Mouse (Mus musculus): ENCODE results near the gene Gtpbp3. TPM values are rescaled to one million over a fixed set of nuclear protein-coding genes. Genes with fewer than 3 reads are reported as not detected.

Gene Gtpbp3
- polyA plus RNA-seq, 2 experiments = 1.3 to 9.2 TPM

GRCm38 (mm10) chr8:71485142-71486135 lies 2.5 kb upstream of the Gtpbp3 start, which contains the start of gene Ano8:
TSS of gene Ano8 (minus strand) at chr8:71485963.
- ATAC-seq (ENCODE audit: insufficient read depth) = peak; percentile 6; the same call in 1 of the 2 replicates

DNA sequence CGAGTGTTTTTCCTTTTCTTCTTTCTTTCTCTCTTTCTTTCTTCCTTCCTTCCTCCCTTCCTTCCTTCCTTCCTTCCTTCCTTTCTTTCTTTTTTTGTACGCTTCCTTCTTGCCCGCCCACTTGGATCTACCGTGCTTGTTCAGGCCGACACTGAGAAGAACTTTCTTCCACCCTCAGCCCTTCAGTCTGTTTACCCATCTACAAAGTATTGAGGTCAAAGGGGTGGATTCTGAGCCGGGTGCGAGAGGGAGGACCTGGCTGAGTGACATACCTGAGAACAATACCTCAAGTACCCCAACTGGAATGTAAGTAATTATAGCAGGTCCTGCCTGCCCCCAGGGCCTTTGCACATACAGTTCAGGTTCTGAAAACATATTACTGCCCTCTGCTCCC lies 1.8 kb upstream of the Gtpbp3 start:
- TF ChIP-seq CTCF (IDR thresholded peaks at IDR 0.05; ENCODE audit: low read depth) (no peak), EP300 (IDR thresholded peaks at IDR 0.05; ENCODE audit: low read depth) (no peak)
- Histone ChIP-seq H3K9ac (replicated peaks) (no peak overlapping the region), H3K36me3 (replicated peaks; ENCODE audit: control insufficient read depth, insufficient read depth, low read depth) (no peaks in the 10 kb centered on the region), H3K27ac (no peak overlapping the region), H3K4me3 (ENCODE audit: insufficient read depth in 1 of 2, low read depth in 2 of 2, low read length in 2 of 2) (no peak overlapping the region), H3K27me3 (ENCODE audit: control insufficient read depth, insufficient read depth, low read length) (no peaks in the 10 kb centered on the region), H3K4me2 (ENCODE audit: low read depth) (peak overlapping the region; percentile 67), H3K4me1 (replicated peaks; ENCODE audit: control insufficient read depth in 2 of 2, insufficient read depth in 2 of 2, low read length in 1 of 2) (peaks cover 4 to 7% of the 10 kb centered on the region in 2 experiments; a peak in 3 of 4 replicates), H3K9me3 (ENCODE audit: control insufficient read depth, low read length) (no peaks in the 10 kb centered on the region)
- WGBS (ENCODE audit: insufficient replicate concordance) = 23% methylated on average over 7 of the region's 7 CpGs
- no peak for ATAC-seq (ENCODE audit: insufficient read depth)
- no peak for DNase-seq (ENCODE audit: low read depth in 3 of 3, low spot score in 3 of 3)

More at GRCm38 (mm10) chr8:71485142-71486135, 2.5 kb upstream of the Gtpbp3 start, which contains the start of gene Ano8:
- no peak for TF ChIP-seq CTCF (IDR thresholded peaks at IDR 0.05; ENCODE audit: low read depth)
- no peak for DNase-seq (ENCODE audit: low read depth in 3 of 3, low spot score in 3 of 3)
- peaks cover 4 to 7% of the 10 kb centered on the region in 2 experiments; a peak in 3 of 4 replicates for H3K4me1 ChIP-seq (replicated peaks; ENCODE audit: control insufficient read depth in 2 of 2, insufficient read depth in 2 of 2, low read length in 1 of 2)
- H3K27me3 ChIP-seq (ENCODE audit: control insufficient read depth, insufficient read depth, low read length) = no peaks in the 10 kb centered on the region
- no peak within 1 kb of the TSS for H3K9ac ChIP-seq (replicated peaks)
- peak within 1 kb of the TSS; percentile 67 for H3K4me2 ChIP-seq (ENCODE audit: low read depth)
- H3K9me3 ChIP-seq (ENCODE audit: control insufficient read depth, low read length) = no peaks in the 10 kb centered on the region
- no peak within 1 kb of the TSS for H3K27ac ChIP-seq
- 4% methylated on average over 58 of the region's 58 CpGs for WGBS (ENCODE audit: insufficient replicate concordance)
- H3K36me3 ChIP-seq (replicated peaks; ENCODE audit: control insufficient read depth, insufficient read depth, low read depth) = no peaks in the 10 kb centered on the region
- peak within 1 kb of the TSS; percentile 50 to 54 for H3K4me3 ChIP-seq (ENCODE audit: insufficient read depth in 1 of 2, low read depth in 2 of 2, low read length in 2 of 2)

DNA sequence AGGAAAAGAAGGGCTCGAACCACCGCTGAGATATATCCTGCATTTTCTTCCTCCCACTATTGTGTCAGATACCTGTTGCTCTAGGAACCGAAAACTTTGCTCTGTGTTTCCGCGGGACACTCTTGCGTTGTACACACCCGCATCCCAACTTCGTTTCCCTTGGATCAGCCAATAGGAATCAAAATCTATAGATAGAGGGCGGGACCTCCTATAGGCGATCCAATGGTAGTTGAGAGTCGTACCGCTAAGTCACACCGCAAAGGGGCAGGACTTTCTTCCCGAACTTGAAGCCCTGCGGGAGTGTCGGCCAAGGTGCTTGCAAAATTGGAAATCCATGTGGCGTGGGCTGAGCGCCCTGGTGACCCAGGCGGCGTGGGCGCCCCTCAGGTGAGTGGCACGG lies 551 bp downstream of the Gtpbp3 start:
- Histone ChIP-seq H3K36me3 (replicated peaks; ENCODE audit: control insufficient read depth, insufficient read depth, low read depth) (no peaks in the 10 kb centered on the region), H3K27ac (peak overlapping the region; percentile 41), H3K27me3 (ENCODE audit: control insufficient read depth, insufficient read depth, low read length) (no peaks in the 10 kb centered on the region), H3K9me3 (ENCODE audit: control insufficient read depth, low read length) (no peaks in the 10 kb centered on the region), H3K4me1 (replicated peaks; ENCODE audit: control insufficient read depth in 2 of 2, insufficient read depth in 2 of 2, low read length in 1 of 2) (peaks cover 4 to 7% of the 10 kb centered on the region in 2 experiments; a peak in 3 of 4 replicates), H3K4me3 (ENCODE audit: insufficient read depth in 1 of 2, low read depth in 2 of 2, low read length in 2 of 2) (peak overlapping the region; percentile 79 to 84), H3K9ac (replicated peaks) (peak overlapping the region; percentile 75), H3K4me2 (ENCODE audit: low read depth) (peak overlapping the region; percentile 95)
- DNase-seq (ENCODE audit: low read depth in 3 of 3, low spot score in 3 of 3) = peak; percentile 92 to 94 (median 94)
- TF ChIP-seq CTCF (IDR thresholded peaks at IDR 0.05; ENCODE audit: low read depth) = no peak
- TF ChIP-seq EP300 (IDR thresholded peaks at IDR 0.05; ENCODE audit: low read depth) = no peak
- ATAC-seq (ENCODE audit: insufficient read depth) = peak; percentile 91
- WGBS (ENCODE audit: insufficient replicate concordance) = under 1% methylated on average over 22 of the region's 22 CpGs

DNA sequence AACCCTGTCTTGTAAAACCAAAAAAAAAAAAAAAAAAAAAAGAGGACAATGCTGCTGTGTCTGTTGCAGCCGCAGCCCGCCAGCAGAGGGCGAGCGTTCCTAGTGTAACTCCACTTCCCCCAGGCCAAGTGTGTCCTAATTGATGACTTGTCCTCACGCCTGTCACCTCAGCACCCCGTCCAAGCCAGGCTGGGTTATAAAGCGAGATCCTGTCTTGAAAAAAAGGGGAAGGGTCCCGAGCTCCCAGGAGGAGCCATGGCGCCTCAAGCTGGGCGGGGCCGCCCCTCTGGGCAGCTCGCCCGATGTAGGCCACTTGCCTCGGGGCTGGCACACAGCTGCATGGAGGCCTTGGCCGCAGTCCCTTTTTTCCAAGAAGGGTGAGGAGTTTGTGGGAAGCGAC lies 7.1 kb downstream of the Gtpbp3 start:
- H3K9ac ChIP-seq (replicated peaks) = no peak overlapping the region
- ATAC-seq (ENCODE audit: insufficient read depth) = peak; percentile 38; the same call in 1 of the 2 replicates
- no peak overlapping the region for H3K4me3 ChIP-seq (ENCODE audit: insufficient read depth in 1 of 2, low read depth in 2 of 2, low read length in 2 of 2)
- no peaks in the 10 kb centered on the region for H3K27me3 ChIP-seq (ENCODE audit: control insufficient read depth, insufficient read depth, low read length)
- peaks cover 0 to 2% of the 10 kb centered on the region in 2 experiments; a peak in 1 of 4 replicates for H3K4me1 ChIP-seq (replicated peaks; ENCODE audit: control insufficient read depth in 2 of 2, insufficient read depth in 2 of 2, low read length in 1 of 2)
- TF ChIP-seq CTCF (IDR thresholded peaks at IDR 0.05; ENCODE audit: low read depth) (peak; percentile 89), EP300 (IDR thresholded peaks at IDR 0.05; ENCODE audit: low read depth) (no peak)
- no peak overlapping the region for H3K27ac ChIP-seq
- peak in 2 of 3 experiments; percentile 46 to 59 for DNase-seq (ENCODE audit: low read depth in 3 of 3, low spot score in 3 of 3)
- H3K36me3 ChIP-seq (replicated peaks; ENCODE audit: control insufficient read depth, insufficient read depth, low read depth) = no peaks in the 10 kb centered on the region; the same call in 1 of the 2 replicates
- no peak overlapping the region for H3K4me2 ChIP-seq (ENCODE audit: low read depth)
- H3K9me3 ChIP-seq (ENCODE audit: control insufficient read depth, low read length) = no peaks in the 10 kb centered on the region
- WGBS (ENCODE audit: insufficient replicate concordance) = 27% methylated on average over 16 of the region's 16 CpGs

DNA sequence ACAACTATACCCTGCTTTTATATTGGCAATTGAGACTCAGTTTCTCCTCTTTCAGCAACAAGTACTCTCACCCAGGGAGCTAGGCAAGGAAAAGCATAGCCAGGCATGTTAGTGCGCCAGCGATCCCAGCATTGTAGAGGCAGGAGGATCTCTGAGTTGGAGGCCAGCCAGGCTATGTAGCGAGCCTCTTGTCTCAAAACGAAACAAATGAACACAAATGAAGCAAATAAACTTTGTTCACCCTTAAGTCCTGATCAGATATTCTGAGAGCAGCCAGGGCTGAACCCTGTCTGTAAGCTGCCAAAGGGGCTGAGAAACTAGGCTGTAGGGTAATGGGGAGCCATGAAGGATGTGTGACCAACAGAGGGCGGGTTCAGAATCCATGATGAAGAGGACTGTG lies 7.9 kb downstream of the Gtpbp3 start:
- H3K9me3 ChIP-seq (ENCODE audit: control insufficient read depth, low read length) = no peaks in the 10 kb centered on the region
- H3K36me3 ChIP-seq (replicated peaks; ENCODE audit: control insufficient read depth, insufficient read depth, low read depth) = no peaks in the 10 kb centered on the region; the same call in 1 of the 2 replicates
- H3K27me3 ChIP-seq (ENCODE audit: control insufficient read depth, insufficient read depth, low read length) = no peaks in the 10 kb centered on the region
- no peak overlapping the region for H3K4me2 ChIP-seq (ENCODE audit: low read depth)
- 81% methylated on average over 5 of the region's 5 CpGs for WGBS (ENCODE audit: insufficient replicate concordance)
- peaks cover 0 to 2% of the 10 kb centered on the region in 2 experiments; a peak in 1 of 4 replicates for H3K4me1 ChIP-seq (replicated peaks; ENCODE audit: control insufficient read depth in 2 of 2, insufficient read depth in 2 of 2, low read length in 1 of 2)
- no peak overlapping the region for H3K9ac ChIP-seq (replicated peaks)
- ATAC-seq (ENCODE audit: insufficient read depth) (no peak), DNase-seq (ENCODE audit: low read depth in 3 of 3, low spot score in 3 of 3) (no peak)
- no peak overlapping the region for H3K4me3 ChIP-seq (ENCODE audit: insufficient read depth in 1 of 2, low read depth in 2 of 2, low read length in 2 of 2)
- H3K27ac ChIP-seq = no peak overlapping the region
- TF ChIP-seq CTCF (IDR thresholded peaks at IDR 0.05; ENCODE audit: low read depth) (no peak), EP300 (IDR thresholded peaks at IDR 0.05; ENCODE audit: low read depth) (no peak)
